In genomic region chr17:86306161-86306560, GRCm38 (mm10) we compare ENCODE assay signal across 21 mouse cellular contexts.
DNase-seq lines count a peak whose midpoint lies in the region; ATAC-seq lines count a peak whose summit lies in the region.
"Had no signal": no experiment of that assay in that cellular context is flagged by ENCODE, and none has a peak within 500 bp of the region (broad histone marks: within the 10 kb centered on the region; RNA-seq: fewer than 3 reads in every experiment).

No protein-coding gene starts in this region.

- no peak for DNase-seq in forebrain, embryonic 10.5 days (ENCODE audit: extremely low spot score, low spot score)
- no peak for DNase-seq in forebrain, embryonic 14.5 days (ENCODE audit: low spot score)
- DNase-seq in hindbrain, embryonic 10.5 days (ENCODE audit: low spot score), result no peak
- DNase-seq in thymus, postnatal 36 days, result no peak
- no peak for DNase-seq in gastrocnemius, postnatal 4 days (ENCODE audit: low spot score in 2 of 2)
- DNase-seq: adrenal gland, adult 8-10 months; cerebellum, adult 11-12 months; cerebellum, postnatal 10 days; gastrocnemius, postnatal 36 days; kidney, adult 11 months; lung, postnatal 4 days; thymus, adult 18-20 months; thymus, postnatal 4 days had no signal

- WGBS in forebrain, embryonic 10.5 days, result 92% methylated on average over 7 of the region's 7 CpGs
- WGBS in forebrain, embryonic 14.5 days, result 84% methylated on average over 7 of the region's 7 CpGs
- 82% methylated on average over 7 of the region's 7 CpGs for WGBS in hindbrain, embryonic 10.5 days
- 83% methylated on average over 7 of the region's 7 CpGs for WGBS in hindbrain, embryonic 12.5 days
- 88% methylated on average over 7 of the region's 7 CpGs for WGBS in embryonic facial prominence, embryonic 12.5 days
- WGBS in neural tube, embryonic 13.5 days, result 82% methylated on average over 7 of the region's 7 CpGs

- H3K9me3 ChIP-seq in forebrain, embryonic 10.5 days, result no peaks in the 10 kb centered on the region
- no peaks in the 10 kb centered on the region for H3K9me3 ChIP-seq in forebrain, embryonic 14.5 days (replicated peaks; ENCODE audit: control insufficient read depth, low read length)
- H3K9me3 ChIP-seq in hindbrain, embryonic 10.5 days, result no peaks in the 10 kb centered on the region
- H3K9me3 ChIP-seq in hindbrain, embryonic 12.5 days (replicated peaks), result no peaks in the 10 kb centered on the region
- no peaks in the 10 kb centered on the region for H3K9me3 ChIP-seq in embryonic facial prominence, embryonic 12.5 days
- H3K9me3 ChIP-seq in neural tube, embryonic 13.5 days, result no peaks in the 10 kb centered on the region
- H3K9me3 ChIP-seq: heart, embryonic 15.5 days; limb, embryonic 10.5 days; stomach, embryonic 15.5 days had no signal

- H3K9ac ChIP-seq in forebrain, embryonic 14.5 days (ENCODE audit: low read length), result no peak overlapping the region
- H3K9ac ChIP-seq in hindbrain, embryonic 12.5 days, result no peak overlapping the region
- H3K9ac ChIP-seq in embryonic facial prominence, embryonic 12.5 days, result no peak overlapping the region
- no peak overlapping the region for H3K9ac ChIP-seq in neural tube, embryonic 13.5 days
- H3K9ac ChIP-seq: heart, embryonic 15.5 days; stomach, embryonic 15.5 days had no signal

- ATAC-seq in forebrain, embryonic 14.5 days, result no peak
- ATAC-seq in hindbrain, embryonic 12.5 days (ENCODE audit: low FRiP score), result no peak
- ATAC-seq in embryonic facial prominence, embryonic 12.5 days (ENCODE audit: insufficient number of reproducible peaks, insufficient read depth, low FRiP score, low TSS enrichment), result no peak
- no peak for ATAC-seq in neural tube, embryonic 13.5 days (ENCODE audit: low read depth)
- ATAC-seq: activated CD4-positive, CD25-positive, alpha-beta regulatory T cell, adult 4 months had no signal

- H3K4me3 ChIP-seq in forebrain, embryonic 10.5 days, result no peak overlapping the region
- no peak overlapping the region for H3K4me3 ChIP-seq in forebrain, embryonic 14.5 days (ENCODE audit: low read depth, low read length)
- no peak overlapping the region for H3K4me3 ChIP-seq in hindbrain, embryonic 10.5 days
- H3K4me3 ChIP-seq in hindbrain, embryonic 12.5 days, result no peak overlapping the region
- no peak overlapping the region for H3K4me3 ChIP-seq in embryonic facial prominence, embryonic 12.5 days
- H3K4me3 ChIP-seq in neural tube, embryonic 13.5 days, result no peak overlapping the region
- H3K4me3 ChIP-seq: heart, embryonic 15.5 days; limb, embryonic 10.5 days; stomach, embryonic 15.5 days had no signal

- H3K27ac ChIP-seq in forebrain, embryonic 10.5 days, result 0 out of 2 replicates have a peak overlapping the region, but pooled peaks have one; percentile 11
- no peak overlapping the region for H3K27ac ChIP-seq in forebrain, embryonic 14.5 days (ENCODE audit: low read depth, low read length)
- peak overlapping the region; percentile 75 for H3K27ac ChIP-seq in hindbrain, embryonic 10.5 days
- H3K27ac ChIP-seq in hindbrain, embryonic 12.5 days, result no peak overlapping the region
- 0 out of 2 replicates have a peak overlapping the region, but pooled peaks have one; percentile 30 for H3K27ac ChIP-seq in embryonic facial prominence, embryonic 12.5 days
- peak overlapping the region; percentile 75 for H3K27ac ChIP-seq in neural tube, embryonic 13.5 days (replicated peaks)
- H3K27ac ChIP-seq: heart, embryonic 15.5 days; limb, embryonic 10.5 days; stomach, embryonic 15.5 days had no signal

- peaks cover 21% of the 10 kb centered on the region for H3K4me1 ChIP-seq in forebrain, embryonic 10.5 days
- H3K4me1 ChIP-seq in forebrain, embryonic 14.5 days (ENCODE audit: control insufficient read depth, insufficient read depth, low read length), result peaks cover 4% of the 10 kb centered on the region; the same call in 1 of the 2 replicates
- peaks cover 41% of the 10 kb centered on the region for H3K4me1 ChIP-seq in hindbrain, embryonic 10.5 days (replicated peaks)
- peaks cover 25% of the 10 kb centered on the region for H3K4me1 ChIP-seq in hindbrain, embryonic 12.5 days
- 0 out of 2 replicates have a peak, but pooled peaks cover 11% of the 10 kb centered on the region for H3K4me1 ChIP-seq in embryonic facial prominence, embryonic 12.5 days
- peaks cover 76% of the 10 kb centered on the region for H3K4me1 ChIP-seq in neural tube, embryonic 13.5 days (replicated peaks)

- no peaks in the 10 kb centered on the region for H3K36me3 ChIP-seq in forebrain, embryonic 10.5 days (replicated peaks)
- H3K36me3 ChIP-seq in forebrain, embryonic 14.5 days (ENCODE audit: control insufficient read depth, insufficient read depth, low read length), result no peaks in the 10 kb centered on the region
- no peaks in the 10 kb centered on the region for H3K36me3 ChIP-seq in hindbrain, embryonic 10.5 days
- H3K36me3 ChIP-seq in hindbrain, embryonic 12.5 days, result no peaks in the 10 kb centered on the region
- H3K36me3 ChIP-seq in embryonic facial prominence, embryonic 12.5 days, result no peaks in the 10 kb centered on the region
- no peaks in the 10 kb centered on the region for H3K36me3 ChIP-seq in neural tube, embryonic 13.5 days
- H3K36me3 ChIP-seq: heart, embryonic 15.5 days; limb, embryonic 10.5 days; stomach, embryonic 15.5 days had no signal

- H3K27me3 ChIP-seq in forebrain, embryonic 10.5 days (ENCODE audit: poor library complexity, severe bottlenecking), result no peaks in the 10 kb centered on the region
- H3K27me3 ChIP-seq in forebrain, embryonic 14.5 days (replicated peaks; ENCODE audit: control insufficient read depth, insufficient read depth, low read length), result no peaks in the 10 kb centered on the region
- no peaks in the 10 kb centered on the region for H3K27me3 ChIP-seq in hindbrain, embryonic 10.5 days (ENCODE audit: insufficient read depth, poor library complexity, severe bottlenecking)
- H3K27me3 ChIP-seq in hindbrain, embryonic 12.5 days, result no peaks in the 10 kb centered on the region
- no peaks in the 10 kb centered on the region for H3K27me3 ChIP-seq in embryonic facial prominence, embryonic 12.5 days
- no peaks in the 10 kb centered on the region for H3K27me3 ChIP-seq in neural tube, embryonic 13.5 days
- H3K27me3 ChIP-seq: heart, embryonic 15.5 days; stomach, embryonic 15.5 days had no signal

- no peak overlapping the region for H3K4me2 ChIP-seq in forebrain, embryonic 14.5 days (ENCODE audit: low read length)
- H3K4me2 ChIP-seq in hindbrain, embryonic 12.5 days (replicated peaks), result no peak overlapping the region
- H3K4me2 ChIP-seq in embryonic facial prominence, embryonic 12.5 days (replicated peaks), result no peak overlapping the region
- peak overlapping the region; percentile 26; the same call in 1 of the 2 replicates for H3K4me2 ChIP-seq in neural tube, embryonic 13.5 days
- H3K4me2 ChIP-seq: heart, embryonic 15.5 days; midbrain, embryonic 11.5 days; stomach, embryonic 15.5 days had no signal

Comparison
In these comparisons a context has a peak if more than half of its experiments do, and no peak if none do; other contexts are left out.
1. H3K27ac ChIP-seq: peak in forebrain, embryonic 10.5 days (single experiment), hindbrain, embryonic 10.5 days (single experiment), embryonic facial prominence, embryonic 12.5 days (single experiment) and neural tube, embryonic 13.5 days (single experiment); none in forebrain, embryonic 14.5 days (single experiment) and hindbrain, embryonic 12.5 days (single experiment).